Mouse (Mus musculus) stomach, embryonic 14.5 days (tissue): ENCODE results near the gene Knstrn. TPM values are rescaled to one million over a fixed set of nuclear protein-coding genes. Genes with fewer than 3 reads are reported as not detected.

Experiments used
- ATAC-seq: fragments of 200-750 bp; cut with Nextera tagmentation; 2 replicates; pipeline ENCODE4 v1.8.0; 2017; ENCODE audit warnings: low read depth, moderate TSS enrichment; ENCODE audit not compliant: insufficient number of reproducible peaks, insufficient read depth, low FRiP score
- H3K27ac ChIP-seq: fragments of 300-500 bp; sonication (generic); 2 replicates; pipeline ENCODE4 v1.5.1; 2014; ENCODE audit warnings: mild to moderate bottlenecking, low read length, moderate library complexity, mixed read lengths
- H3K27me3 ChIP-seq: fragments of 300-500 bp; sonication (generic); 2 replicates; pipeline ENCODE4 v1.6.1; 2014; ENCODE audit warnings: low read length, control low read depth, mixed read lengths; ENCODE audit not compliant: control insufficient read depth, insufficient read depth
- H3K36me3 ChIP-seq: fragments of 300-500 bp; sonication (generic); 2 replicates; pipeline ENCODE4 v1.6.1; 2014; ENCODE audit warnings: mild to moderate bottlenecking, control low read depth, low read length, moderate library complexity, mixed read lengths; ENCODE audit not compliant: control insufficient read depth, insufficient read depth
- H3K4me1 ChIP-seq: fragments of 300-500 bp; sonication (generic); 2 replicates; pipeline ENCODE4 v1.6.1; 2014; ENCODE audit warnings: low read length, control low read depth, mixed read lengths; ENCODE audit not compliant: control insufficient read depth, insufficient read depth
- H3K4me2 ChIP-seq: fragments of 300-500 bp; sonication (generic); replicated peaks from 2 replicates; pipeline ENCODE4 v1.6.1; 2014; ENCODE audit warnings: low read depth, low read length, control low read depth
- H3K4me3 ChIP-seq: fragments of 300-500 bp; sonication (generic); 2 replicates; pipeline ENCODE4 v1.5.1; 2014; ENCODE audit warnings: low read depth, low read length, control low read depth
- H3K9ac ChIP-seq: fragments of 300-500 bp; sonication (generic); replicated peaks from 2 replicates; pipeline ENCODE4 v1.6.1; 2014; ENCODE audit warnings: low read depth, mild to moderate bottlenecking, control low read depth, low read length, moderate library complexity, mixed read lengths
- H3K9me3 ChIP-seq: fragments of 300-500 bp; sonication (generic); 2 replicates; pipeline ENCODE4 v1.6.1; 2016; ENCODE audit warnings: low read depth, low read length, control low read depth; ENCODE audit not compliant: control insufficient read depth
- WGBS: fragments of 180-500 bp; shearing (Covaris S2); extraction: QIAGEN DNeasy Blood & Tissue Kit; methylation state at CpG from one replicate; pipeline ENCODE4 v1.1.7; 2014; 5-methylcytosine and 5-hydroxymethylcytosine counted together
- polyA plus RNA-seq: library from polyadenylated mRNA; unstranded; fragments of >200 nt; fragmentation: Nextera tagmentation; extraction: Ambion mirVana; gene quantifications from 2 replicates; pipeline ENCODE4 v1.2.1, GENCODE M21; 2014

The Knstrn gene
- polyA plus RNA-seq, 1 experiment from 2014 or later, result 105 TPM

GRCm38 (mm10) chr2:118881019-118881418 is 67.2 kb downstream of the Knstrn start:
- WGBS, result 85% methylated on average over 4 of the region's 4 CpGs
- no peak overlapping the region for H3K27ac ChIP-seq

GRCm38 (mm10) chr2:118881956-118882355 is 68.2 kb downstream of the Knstrn start:
- Histone ChIP-seq H3K4me1 (0 out of 2 replicates have a peak, but pooled peaks cover 4% of the 10 kb centered on the region), H3K9me3 (no peaks in the 10 kb centered on the region), H3K4me3 (no peak overlapping the region), H3K4me2 (no peak overlapping the region), H3K27ac (no peak overlapping the region), H3K9ac (no peak overlapping the region), H3K36me3 (peaks cover 2% of the 10 kb centered on the region; the same call in 1 of the 2 replicates), H3K27me3 (no peaks in the 10 kb centered on the region)
- no peak for ATAC-seq
- WGBS, result 83% methylated on average over 5 of the region's 5 CpGs

More at GRCm38 (mm10) chr2:118881019-118881418, 67.2 kb downstream of the Knstrn start:
- Histone ChIP-seq H3K36me3 (peaks cover 2% of the 10 kb centered on the region; the same call in 1 of the 2 replicates), H3K9ac (no peak overlapping the region), H3K4me1 (0 out of 2 replicates have a peak, but pooled peaks cover 4% of the 10 kb centered on the region), H3K4me2 (no peak overlapping the region), H3K4me3 (no peak overlapping the region), H3K27me3 (no peaks in the 10 kb centered on the region), H3K9me3 (no peaks in the 10 kb centered on the region)
- no peak for ATAC-seq

GRCm38 (mm10) chr2:118882840-118883679 is 69.3 kb downstream of the Knstrn start:
- no peaks in the 10 kb centered on the region for H3K9me3 ChIP-seq

GRCm38 (mm10) chr2:118887440-118887839 is 73.6 kb downstream of the Knstrn start:
- H3K27me3 ChIP-seq, result no peaks in the 10 kb centered on the region
- H3K9me3 ChIP-seq, result no peaks in the 10 kb centered on the region
- 0 out of 2 replicates have a peak, but pooled peaks cover 4% of the 10 kb centered on the region for H3K4me1 ChIP-seq
- no peak overlapping the region for H3K9ac ChIP-seq
- 62% methylated on average over 13 of the region's 13 CpGs for whole genome bisulfite sequencing
- H3K36me3 ChIP-seq, result no peaks in the 10 kb centered on the region
- H3K4me2 ChIP-seq, result no peak overlapping the region
- H3K4me3 ChIP-seq, result no peak overlapping the region
- ATAC-seq, result no peak
- H3K27ac ChIP-seq, result no peak overlapping the region

More at GRCm38 (mm10) chr2:118882840-118883679, 69.3 kb downstream of the Knstrn start:
- Histone ChIP-seq H3K27me3 (no peaks in the 10 kb centered on the region), H3K4me2 (peak overlapping the region; percentile 73), H3K9ac (peak overlapping the region; percentile 43; the same call in 1 of the 2 replicates), H3K4me3 (peak overlapping the region; percentile 29), H3K36me3 (peaks cover 2% of the 10 kb centered on the region; the same call in 1 of the 2 replicates), H3K4me1 (0 out of 2 replicates have a peak, but pooled peaks cover 4% of the 10 kb centered on the region), H3K27ac (no peak overlapping the region)
- ATAC-seq, result peak; percentile 79
- 3% methylated on average over 32 of the region's 32 CpGs for WGBS

- no peak overlapping the region for H3K9ac ChIP-seq
- no peaks in the 10 kb centered on the region for H3K27me3 ChIP-seq
- no peaks in the 10 kb centered on the region for H3K9me3 ChIP-seq
- ATAC-seq, result peak; percentile 57; the same call in 1 of the 2 replicates
- no peak overlapping the region for H3K27ac ChIP-seq
- no peak overlapping the region for H3K4me3 ChIP-seq
- no peaks in the 10 kb centered on the region for H3K36me3 ChIP-seq
- H3K4me1 ChIP-seq, result 0 out of 2 replicates have a peak, but pooled peaks cover 2% of the 10 kb centered on the region
- WGBS, result 22% methylated on average over 14 of the region's 14 CpGs
- H3K4me2 ChIP-seq, result no peak overlapping the region
These were observed 74.2 kb downstream of the Knstrn start for GRCm38 (mm10) chr2:118887845-118888548.

- Histone ChIP-seq H3K36me3 (no peaks in the 10 kb centered on the region), H3K9me3 (no peaks in the 10 kb centered on the region), H3K27me3 (peaks cover 11% of the 10 kb centered on the region; the same call in 1 of the 2 replicates), H3K4me2 (no peak overlapping the region), H3K9ac (no peak overlapping the region), H3K27ac (no peak overlapping the region), H3K4me3 (no peak overlapping the region), H3K4me1 (no peaks in the 10 kb centered on the region)
- no peak for ATAC-seq
- 86% methylated on average over 4 of the region's 4 CpGs for WGBS
These were observed 77.4 kb downstream of the Knstrn start for GRCm38 (mm10) chr2:118891173-118891572.

- WGBS, result 2% methylated on average over 37 of the region's 38 CpGs
- Histone ChIP-seq H3K4me2 (peak overlapping the region; percentile 82), H3K27me3 (peaks cover 50% of the 10 kb centered on the region), H3K9me3 (no peaks in the 10 kb centered on the region), H3K4me1 (peaks cover 21% of the 10 kb centered on the region; the same call in 1 of the 2 replicates), H3K27ac (no peak overlapping the region), H3K4me3 (peak overlapping the region; percentile 40), H3K36me3 (no peaks in the 10 kb centered on the region), H3K9ac (0 out of 2 replicates have a peak overlapping the region, but pooled peaks have one; percentile 21)
- peak; percentile 34; the same call in 1 of the 2 replicates for ATAC-seq
These were observed 82.4 kb downstream of the Knstrn start for GRCm38 (mm10) chr2:118895990-118896913.
